Mouse (Mus musculus): ENCODE data around the gene Itpkc. TPM values are rescaled to one million over a fixed set of nuclear protein-coding genes. Genes with fewer than 3 reads are reported as not detected.
A peak's percentile ranks its signal among the peaks of the same experiment; 100 is the strongest.

Gene Itpkc
- total RNA-seq, 2 experiments from 2014 or later = 2.3 to 3.6 TPM

GRCm38 (mm10) chr7:27237527-27237926 is 9.1 kb upstream of the Itpkc start:
- DNase-seq = no peak

- DNase-seq = no peak
These were observed 7.3 kb upstream of the Itpkc start for GRCm38 (mm10) chr7:27235726-27236125.

- no peak for DNase-seq
These were observed 4.8 kb upstream of the Itpkc start for GRCm38 (mm10) chr7:27233300-27233699.

DNA sequence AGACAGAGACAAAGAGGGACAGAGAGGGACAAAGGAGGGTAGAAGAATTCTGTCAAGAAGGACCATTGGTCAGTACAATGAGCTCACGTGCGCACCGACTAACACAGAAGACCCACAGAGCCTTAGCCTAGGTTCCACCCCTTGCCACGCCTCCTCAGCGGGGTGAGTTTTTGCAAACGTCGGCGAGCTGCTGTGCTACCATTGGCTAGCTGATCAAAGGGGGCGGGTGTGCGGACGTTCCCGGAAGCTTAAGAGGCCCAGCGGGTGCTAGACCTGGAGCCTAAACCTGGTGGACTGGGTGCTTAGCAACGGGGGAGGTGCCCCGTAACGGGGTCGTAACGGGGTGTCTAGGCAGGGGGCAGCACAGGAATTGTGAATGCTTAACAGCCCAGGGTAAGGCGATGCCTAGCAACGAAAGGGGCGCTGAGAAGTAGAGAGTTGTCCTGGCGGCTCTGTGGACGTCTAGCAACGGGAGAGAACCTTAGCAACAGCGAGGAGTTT is 4.4 kb upstream of the Itpkc start, which contains the start of gene Coq8b:
Gene Coq8b (plus strand): TSS at position 243 of the 501 bp plus-strand sequence.
- DNase-seq = peak; percentile 91

- peak; percentile 56 for DNase-seq
These were observed 3.4 kb upstream of the Itpkc start for GRCm38 (mm10) chr7:27231693-27232331.

DNA sequence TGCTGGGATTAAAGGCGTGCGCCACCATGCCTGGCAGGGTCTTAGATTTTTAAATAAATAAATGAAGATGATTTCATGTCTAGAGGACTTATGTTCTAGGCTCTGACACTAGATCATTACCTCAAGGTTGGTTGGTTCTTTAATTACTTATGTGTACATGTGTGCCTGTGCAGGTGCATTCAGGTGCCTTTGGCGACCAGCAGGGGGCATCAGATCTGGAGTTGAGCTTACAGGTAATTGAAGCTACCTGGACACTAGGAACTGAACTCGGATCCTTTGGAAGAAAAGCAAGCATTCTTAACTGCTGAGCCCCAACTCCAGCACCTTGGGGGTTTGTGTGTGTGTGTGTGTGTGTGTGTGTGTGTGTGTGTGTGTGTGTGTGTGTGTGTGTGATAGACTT is 2.3 kb upstream of the Itpkc start:
- DNase-seq = no peak

DNA sequence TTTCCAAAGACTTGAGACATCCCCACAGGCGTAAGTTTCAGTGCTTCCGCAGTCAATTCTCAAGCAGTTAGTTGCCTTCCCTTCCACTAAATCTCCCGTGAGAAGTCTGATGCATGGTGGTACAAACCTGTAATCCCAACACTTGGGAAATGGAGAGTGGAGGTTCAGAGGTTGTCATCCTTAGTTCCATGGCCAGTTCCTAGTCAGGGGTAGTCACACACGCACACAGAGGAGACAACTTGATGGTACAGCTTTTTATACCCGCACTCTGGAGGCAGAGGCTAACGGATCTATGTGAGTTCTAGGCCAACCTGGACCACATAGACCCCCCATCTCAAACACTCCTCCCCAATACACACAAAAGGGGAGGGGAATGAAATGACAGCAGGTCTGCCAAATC is 404 bp upstream of the Itpkc start:
- no peak for DNase-seq

DNA sequence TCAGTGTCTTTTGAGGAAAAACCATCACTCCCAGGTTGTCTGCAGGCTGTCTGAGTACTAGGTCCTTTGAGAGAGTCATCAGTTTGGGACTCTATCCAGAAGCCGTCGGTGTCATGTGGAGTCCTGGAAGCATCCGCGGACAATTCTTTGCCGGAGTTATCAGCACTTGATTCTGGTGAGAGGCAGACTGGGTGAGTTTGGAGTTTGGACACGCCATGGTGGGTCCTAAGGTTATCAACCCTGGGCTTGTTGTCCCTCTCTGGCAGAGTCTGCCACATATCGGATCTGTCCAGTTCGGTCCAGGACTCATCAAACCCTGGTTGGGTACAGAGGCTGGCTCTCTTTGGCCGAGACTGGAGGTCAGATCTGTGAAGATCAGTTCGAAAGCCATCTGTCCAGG is 785 bp downstream of the Itpkc start:
- no peak for DNase-seq

DNA sequence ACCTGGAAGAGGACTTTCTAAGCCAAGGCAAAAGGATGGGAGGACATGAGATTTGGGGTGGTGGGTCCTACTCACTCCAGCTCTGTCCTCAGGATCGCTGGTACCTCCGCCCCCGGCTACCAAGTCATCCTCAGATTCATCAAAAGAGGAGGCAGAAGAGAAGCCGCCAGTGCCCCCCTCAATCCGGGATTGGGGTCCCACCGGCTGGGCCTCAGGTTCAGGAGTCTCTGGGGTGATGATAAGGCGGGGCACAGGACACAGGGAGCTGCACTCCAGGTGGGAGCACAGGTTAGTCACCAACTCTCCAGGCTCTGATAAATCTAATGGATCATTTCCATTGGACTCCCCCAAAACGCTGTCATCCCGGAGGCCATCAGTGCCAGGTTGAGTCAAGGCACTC is 1.2 kb downstream of the Itpkc start:
- no peak for DNase-seq

DNA sequence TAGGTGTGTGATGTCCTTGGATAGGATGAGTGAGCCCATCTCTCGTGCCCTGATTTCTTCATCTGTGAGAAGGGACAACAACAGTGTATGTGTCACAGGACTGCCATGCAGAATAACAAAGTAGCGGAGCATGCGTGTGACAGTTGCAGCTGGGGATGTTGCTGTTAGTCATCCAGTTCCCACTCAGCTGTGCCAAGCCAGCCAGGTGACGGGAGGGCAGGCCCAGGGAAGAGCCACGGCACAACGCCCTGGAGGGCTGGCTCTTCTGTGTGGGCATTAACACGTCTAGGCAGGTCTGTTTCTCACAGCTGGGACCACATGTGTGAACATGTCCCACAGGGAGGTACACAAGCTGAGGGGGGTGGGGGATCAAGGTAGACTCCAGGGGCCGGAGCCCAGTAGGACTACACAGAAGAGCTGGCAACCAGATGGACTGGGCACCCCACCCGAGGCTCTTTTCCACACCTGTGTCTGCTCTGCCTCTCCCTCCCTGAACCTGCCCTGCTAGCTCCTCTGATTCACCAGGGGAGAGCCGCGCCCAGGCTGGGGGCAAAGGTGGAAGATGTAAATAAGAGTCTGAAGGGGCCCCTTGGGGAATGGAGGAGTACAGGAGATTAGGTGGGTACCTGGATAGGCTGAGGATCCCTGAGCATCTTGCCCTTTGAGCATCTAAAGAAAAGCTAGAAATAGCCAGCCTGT is 3.4 kb downstream of the Itpkc start:
- peak; percentile 55 for DNase-seq

DNA sequence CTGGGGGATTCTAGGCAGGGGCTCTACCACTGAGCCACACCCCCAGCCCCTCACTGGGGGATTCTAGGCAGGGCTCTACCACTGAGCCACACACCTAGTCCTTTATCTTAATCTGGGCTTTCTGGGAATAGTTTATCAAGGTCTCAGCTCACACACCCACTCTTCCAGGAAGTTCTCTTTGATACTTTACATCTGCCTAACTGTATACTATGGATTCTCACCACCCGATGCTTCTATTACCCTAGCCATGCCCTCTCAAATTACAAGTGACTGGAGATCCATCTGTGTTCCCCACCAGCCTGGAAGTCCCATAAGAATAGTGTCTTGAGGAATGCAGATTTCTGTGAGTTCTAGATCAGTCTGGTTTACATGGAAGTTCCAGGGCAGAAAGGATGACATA is 5.9 kb downstream of the Itpkc start:
- DNase-seq = no peak

- no peak for DNase-seq
These were observed 6.5 kb downstream of the Itpkc start for GRCm38 (mm10) chr7:27221939-27222338.

DNA sequence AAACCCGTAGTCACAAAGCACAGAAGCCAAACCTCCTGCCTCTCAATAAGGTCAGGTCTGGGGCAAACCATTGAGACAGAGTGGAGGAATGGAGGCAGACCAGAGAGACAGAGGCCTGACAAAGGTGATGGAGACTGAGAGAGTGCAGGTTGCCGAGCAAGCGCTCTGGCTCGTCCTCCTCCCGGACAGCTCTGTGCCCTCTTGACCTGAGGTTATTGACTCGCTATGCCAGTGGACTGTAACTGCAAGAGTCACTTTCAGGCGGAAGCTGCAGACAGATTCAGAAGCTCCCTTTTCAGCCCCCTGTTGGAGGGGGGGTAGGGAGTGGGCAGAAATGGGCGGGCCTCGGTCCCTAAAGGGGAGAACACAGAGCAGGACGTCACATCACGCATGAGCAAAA is 8.5 kb downstream of the Itpkc start:
- DNase-seq = no peak

GRCm38 (mm10) chr7:27218586-27218985 is 9.9 kb downstream of the Itpkc start:
- DNase-seq = no peak

DNA sequence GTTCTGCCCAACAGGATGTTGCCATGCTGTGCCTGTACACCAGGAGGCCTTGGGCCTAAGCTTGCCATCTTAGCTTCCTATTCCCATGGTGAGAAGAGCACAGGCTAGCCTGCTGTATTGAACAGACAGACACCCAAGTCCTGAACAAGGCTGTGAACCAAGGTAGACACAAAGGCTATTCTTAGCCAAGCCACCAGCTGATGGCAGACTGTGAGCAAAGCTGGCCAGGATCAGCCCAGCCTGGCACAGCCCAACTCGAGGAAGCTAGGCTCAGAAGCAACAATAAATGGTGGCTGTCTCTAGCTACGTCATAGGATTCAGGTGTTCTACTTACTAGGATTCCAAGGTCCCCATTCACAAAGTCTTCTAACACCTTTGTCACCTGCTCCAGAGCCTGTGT is 15.8 kb downstream of the Itpkc start:
- no peak for DNase-seq

DNA sequence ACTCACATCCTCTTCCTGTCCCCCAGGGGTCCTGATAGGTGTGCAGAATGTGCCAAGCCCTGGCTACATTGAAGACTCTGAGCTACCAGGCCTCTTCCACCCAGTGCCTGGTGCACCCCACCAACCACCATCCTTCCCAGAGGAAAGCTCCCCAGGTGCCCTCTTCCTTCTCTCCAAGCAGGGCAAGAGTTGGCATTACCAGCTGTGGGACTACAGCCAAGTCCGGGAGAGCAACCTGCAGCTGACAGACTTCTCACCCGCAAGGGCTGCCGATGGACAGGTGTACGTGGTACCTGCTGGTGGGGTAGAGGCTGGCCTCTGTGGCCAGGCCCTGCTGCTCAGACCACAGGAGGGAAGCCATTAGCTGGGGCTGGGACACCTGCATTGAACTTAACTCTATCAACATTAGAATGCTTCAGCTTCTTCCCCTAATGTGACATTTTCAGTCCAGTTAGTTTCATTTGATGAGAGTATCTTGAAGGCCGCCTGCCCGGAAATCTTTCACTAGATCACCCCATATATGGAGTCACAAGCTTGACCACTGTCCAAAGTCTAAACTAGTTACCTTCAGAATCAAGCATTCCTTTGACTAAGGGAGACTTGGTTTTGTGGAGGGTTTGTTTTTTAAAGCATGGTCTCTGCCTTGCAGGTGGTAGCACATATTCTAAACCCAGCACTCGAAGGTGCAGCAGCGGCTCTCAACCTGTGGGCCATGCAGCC is 24.6 kb downstream of the Itpkc start:
- DNase-seq = no peak

- no peak for DNase-seq
These were observed 29.7 kb downstream of the Itpkc start for GRCm38 (mm10) chr7:27198779-27199178.

GRCm38 (mm10) chr7:27198355-27198754 is 30.1 kb downstream of the Itpkc start:
- DNase-seq = no peak

- no peak for DNase-seq
These were observed 30.8 kb downstream of the Itpkc start for GRCm38 (mm10) chr7:27197634-27198033.

GRCm38 (mm10) chr7:27197136-27197535 is 31.3 kb downstream of the Itpkc start:
- no peak for DNase-seq

DNA sequence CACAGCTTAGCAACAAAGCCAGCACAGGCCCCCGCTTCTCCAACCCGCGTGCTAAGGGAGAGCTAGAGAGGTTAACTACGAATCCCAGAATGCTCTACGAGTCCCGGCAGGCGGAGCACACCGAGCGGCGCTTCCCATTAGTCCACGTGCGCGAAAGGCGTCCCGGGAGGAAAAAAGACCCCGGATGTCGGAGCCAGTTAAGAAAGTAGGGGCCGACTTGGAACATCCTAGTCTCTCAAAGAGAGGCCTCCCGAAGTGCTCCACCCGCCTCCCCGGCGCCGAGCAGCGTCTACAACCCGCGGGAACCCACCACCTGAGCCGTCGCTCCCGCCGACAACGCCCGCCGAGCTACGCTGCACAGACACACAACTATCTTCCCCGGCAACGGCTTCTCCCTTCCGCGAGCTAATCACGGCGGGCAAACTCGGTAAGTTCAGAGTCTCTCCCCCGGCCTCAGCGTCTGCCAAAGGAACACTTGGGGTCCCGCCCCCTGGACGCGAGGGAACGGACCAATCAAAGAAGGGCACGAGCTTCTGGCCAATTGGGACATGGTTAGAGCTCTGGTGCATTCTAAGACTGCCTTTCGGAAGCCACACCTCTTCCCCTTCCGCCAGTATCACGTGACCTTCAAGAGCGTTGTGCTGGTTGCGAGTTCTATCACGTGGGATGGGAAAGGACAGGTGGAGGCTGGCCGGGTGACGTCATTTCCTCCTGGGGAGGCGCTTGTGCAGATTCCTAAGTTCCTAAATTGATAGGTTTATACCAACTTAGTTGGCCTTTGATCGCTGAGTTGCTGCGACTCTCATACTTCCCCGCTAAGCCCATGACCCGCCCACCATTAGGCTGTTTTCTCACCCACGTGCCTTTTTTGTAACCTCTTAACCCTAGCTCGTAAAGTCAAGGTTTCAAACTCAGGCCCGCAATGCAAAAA is 32.5 kb downstream of the Itpkc start, which contains the start of the genes BC024978 and Snrpa:
Gene BC024978 (plus strand): TSS at position 101 of the 931 bp plus-strand sequence.
Gene Snrpa (minus strand): TSS at position 591 of the 931 bp plus-strand sequence.
- DNase-seq = peak; percentile 98

- no peak for DNase-seq
These were observed 34.7 kb downstream of the Itpkc start for GRCm38 (mm10) chr7:27193731-27194130.

All from gastrocnemius, postnatal 25 days (tissue).